Mouse (Mus musculus) liver, postnatal 0 days (tissue): ENCODE results near the gene Fzr1.

Source experiments
- CTCF ChIP-seq: sonication (generic); IDR thresholded peaks from 2 replicates; pipeline ENCODE4 v1.5.1; 2016; ENCODE audit warnings: antibody characterized with exemption, low read depth
- EP300 ChIP-seq: IDR thresholded peaks from 2 replicates; pipeline ENCODE4 v1.6.1; 2016; ENCODE audit warnings: antibody characterized with exemption, low read depth, mild to moderate bottlenecking

- no peak for TF ChIP-seq CTCF
- TF ChIP-seq EP300, result no peak
Measured at GRCm38 (mm10) chr10:81366477-81367206, 11.7 kb downstream of the Fzr1 start.
